Comparison of ENCODE assay signal across 29 mouse cellular contexts in genomic region chr13:109809646-109810045, GRCm38 (mm10).
DNase-seq lines count a peak whose midpoint lies in the region; ATAC-seq lines count a peak whose summit lies in the region.
"Had no signal": no experiment of that assay in that cellular context is flagged by ENCODE, and none has a peak within 500 bp of the region (broad histone marks: within the 10 kb centered on the region; RNA-seq: fewer than 3 reads in every experiment).

No protein-coding gene starts in this region.

- no peak overlapping the region for H3K4me3 ChIP-seq in limb, embryonic 15.5 days
- no peak overlapping the region for H3K4me3 ChIP-seq in limb, embryonic 10.5 days
- H3K4me3 ChIP-seq in embryonic facial prominence, embryonic 10.5 days: no peak overlapping the region
- no peak overlapping the region for H3K4me3 ChIP-seq in embryonic facial prominence, embryonic 13.5 days
- H3K4me3 ChIP-seq in midbrain, embryonic 11.5 days (ENCODE audit: low read depth, low read length): no peak overlapping the region
- H3K4me3 ChIP-seq: embryonic facial prominence, embryonic 15.5 days; heart, embryonic 12.5 days; heart, embryonic 15.5 days; hindbrain, embryonic 10.5 days; hindbrain, embryonic 13.5 days; intestine, embryonic 15.5 days had no signal

- H3K27ac ChIP-seq in limb, embryonic 15.5 days: 0 out of 2 replicates have a peak overlapping the region, but pooled peaks have one; percentile 17
- H3K27ac ChIP-seq in limb, embryonic 10.5 days: no peak overlapping the region
- H3K27ac ChIP-seq in embryonic facial prominence, embryonic 10.5 days (replicated peaks): no peak overlapping the region
- H3K27ac ChIP-seq in embryonic facial prominence, embryonic 13.5 days: peak overlapping the region; percentile 35; the same call in 1 of the 2 replicates
- no peak overlapping the region for H3K27ac ChIP-seq in midbrain, embryonic 11.5 days (ENCODE audit: low read depth, low read length)
- H3K27ac ChIP-seq: embryonic facial prominence, embryonic 15.5 days; heart, embryonic 15.5 days; hindbrain, embryonic 10.5 days; hindbrain, embryonic 13.5 days; intestine, embryonic 15.5 days had no signal

- no peak overlapping the region for H3K9ac ChIP-seq in limb, embryonic 15.5 days
- H3K9ac ChIP-seq in embryonic facial prominence, embryonic 13.5 days: no peak overlapping the region
- no peak overlapping the region for H3K9ac ChIP-seq in midbrain, embryonic 11.5 days (ENCODE audit: low read length)
- H3K9ac ChIP-seq: embryonic facial prominence, embryonic 15.5 days; forebrain, postnatal 0 days; heart, embryonic 12.5 days; heart, embryonic 15.5 days; hindbrain, embryonic 13.5 days; intestine, embryonic 15.5 days had no signal

- H3K4me2 ChIP-seq in limb, embryonic 15.5 days: no peak overlapping the region
- H3K4me2 ChIP-seq in embryonic facial prominence, embryonic 13.5 days: no peak overlapping the region
- H3K4me2 ChIP-seq in midbrain, embryonic 11.5 days: no peak overlapping the region
- H3K4me2 ChIP-seq: embryonic facial prominence, embryonic 15.5 days; heart, embryonic 12.5 days; heart, embryonic 15.5 days; hindbrain, embryonic 13.5 days; intestine, embryonic 15.5 days had no signal

- no peaks in the 10 kb centered on the region for H3K27me3 ChIP-seq in limb, embryonic 15.5 days
- no peaks in the 10 kb centered on the region for H3K27me3 ChIP-seq in limb, embryonic 10.5 days (ENCODE audit: low read depth, poor library complexity, severe bottlenecking)
- no peaks in the 10 kb centered on the region for H3K27me3 ChIP-seq in embryonic facial prominence, embryonic 10.5 days (replicated peaks; ENCODE audit: low read depth, poor library complexity, severe bottlenecking)
- no peaks in the 10 kb centered on the region for H3K27me3 ChIP-seq in embryonic facial prominence, embryonic 13.5 days
- H3K27me3 ChIP-seq in midbrain, embryonic 11.5 days (ENCODE audit: control insufficient read depth, insufficient read depth, low read length): no peaks in the 10 kb centered on the region
- H3K27me3 ChIP-seq: CH12.LX; embryonic facial prominence, embryonic 15.5 days; heart, embryonic 12.5 days; heart, embryonic 15.5 days; hindbrain, embryonic 13.5 days; intestine, embryonic 15.5 days; Patski had no signal

- no peak for ATAC-seq in limb, embryonic 15.5 days (ENCODE audit: insufficient number of reproducible peaks, low FRiP score, low TSS enrichment, low read depth)
- ATAC-seq in embryonic facial prominence, embryonic 13.5 days (ENCODE audit: insufficient number of reproducible peaks, insufficient read depth, low FRiP score, low TSS enrichment, low read depth): no peak
- ATAC-seq in midbrain, embryonic 11.5 days (ENCODE audit: low FRiP score): no peak
- ATAC-seq: forebrain, embryonic 14.5 days; forebrain, postnatal 0 days; hindbrain, embryonic 16.5 days; intestine, embryonic 15.5 days; Patski had no signal

- no peak for DNase-seq in limb, embryonic 10.5 days (ENCODE audit: low spot score)
- peak; percentile 30 for DNase-seq in embryonic facial prominence, embryonic 10.5 days (ENCODE audit: low spot score)
- no peak for DNase-seq in layer of hippocampus, adult 11-12 months (ENCODE audit: low spot score)
- no peak for DNase-seq in midbrain, embryonic 11.5 days (ENCODE audit: low spot score, missing footprints)
- DNase-seq in frontal cortex, postnatal 36 days (ENCODE audit: low spot score in 2 of 2): no peak
- DNase-seq: adrenal gland, postnatal 10 days; B cell, adult 2 months; cerebellum, adult 11 months; cerebellum, adult 2 months; cerebellum, postnatal 25 days; embryo, embryonic 11 days; forebrain, postnatal 0 days; gastrocnemius, postnatal 25 days; heart, adult 18-20 months; heart, postnatal 10 days; heart, postnatal 36 days had no signal

- WGBS in limb, embryonic 15.5 days: 60% methylated on average over 4 of the region's 4 CpGs
- 84% methylated on average over 4 of the region's 4 CpGs for WGBS in limb, embryonic 10.5 days
- WGBS in embryonic facial prominence, embryonic 10.5 days: 60% methylated on average over 4 of the region's 4 CpGs
- WGBS in embryonic facial prominence, embryonic 13.5 days: 30% methylated on average over 4 of the region's 4 CpGs
- WGBS in midbrain, embryonic 11.5 days: 80% methylated on average over 4 of the region's 4 CpGs

- H3K9me3 ChIP-seq in limb, embryonic 15.5 days: no peaks in the 10 kb centered on the region
- no peaks in the 10 kb centered on the region for H3K9me3 ChIP-seq in limb, embryonic 10.5 days (replicated peaks)
- H3K9me3 ChIP-seq in embryonic facial prominence, embryonic 10.5 days: no peaks in the 10 kb centered on the region
- no peaks in the 10 kb centered on the region for H3K9me3 ChIP-seq in embryonic facial prominence, embryonic 13.5 days
- no peaks in the 10 kb centered on the region for H3K9me3 ChIP-seq in midbrain, embryonic 11.5 days (ENCODE audit: control insufficient read depth, low read length)
- H3K9me3 ChIP-seq: embryonic facial prominence, embryonic 15.5 days; G1E; heart, embryonic 12.5 days; heart, embryonic 15.5 days; hindbrain, embryonic 10.5 days; hindbrain, embryonic 13.5 days; intestine, embryonic 15.5 days had no signal

- H3K36me3 ChIP-seq in limb, embryonic 15.5 days: no peaks in the 10 kb centered on the region
- no peaks in the 10 kb centered on the region for H3K36me3 ChIP-seq in limb, embryonic 10.5 days
- no peaks in the 10 kb centered on the region for H3K36me3 ChIP-seq in embryonic facial prominence, embryonic 10.5 days (replicated peaks)
- H3K36me3 ChIP-seq in embryonic facial prominence, embryonic 13.5 days: no peaks in the 10 kb centered on the region
- no peaks in the 10 kb centered on the region for H3K36me3 ChIP-seq in midbrain, embryonic 11.5 days (ENCODE audit: control insufficient read depth, insufficient read depth, low read length)
- H3K36me3 ChIP-seq: embryonic facial prominence, embryonic 15.5 days; heart, embryonic 15.5 days; hindbrain, embryonic 10.5 days; hindbrain, embryonic 13.5 days; intestine, embryonic 15.5 days had no signal

- H3K4me1 ChIP-seq in limb, embryonic 15.5 days: 0 out of 2 replicates have a peak, but pooled peaks cover 9% of the 10 kb centered on the region
- peaks cover 7% of the 10 kb centered on the region for H3K4me1 ChIP-seq in limb, embryonic 10.5 days
- H3K4me1 ChIP-seq in embryonic facial prominence, embryonic 10.5 days: peaks cover 28% of the 10 kb centered on the region
- H3K4me1 ChIP-seq in embryonic facial prominence, embryonic 13.5 days: peaks cover 22% of the 10 kb centered on the region
- H3K4me1 ChIP-seq in midbrain, embryonic 11.5 days (ENCODE audit: control insufficient read depth, insufficient read depth, low read length): no peaks in the 10 kb centered on the region
- H3K4me1 ChIP-seq: hindbrain, embryonic 10.5 days had no signal

Comparison
In these comparisons a context has a peak if more than half of its experiments do, and no peak if none do; other contexts are left out.
1. H3K27ac ChIP-seq: peak in limb, embryonic 15.5 days (single experiment) and embryonic facial prominence, embryonic 13.5 days (single experiment); none in limb, embryonic 10.5 days (single experiment), embryonic facial prominence, embryonic 10.5 days (single experiment) and midbrain, embryonic 11.5 days (single experiment).